Mouse (Mus musculus): ENCODE results near the gene Fam83g.

Fam83g gene

GRCm38 (mm10) chr11:61674151-61674838 lies 9.6 kb upstream of the Fam83g start:
- no peak for DNase-seq (ENCODE audit: low read depth, low spot score)

GRCm38 (mm10) chr11:61674839-61675159 lies 9.1 kb upstream of the Fam83g start:
- DNase-seq (ENCODE audit: low read depth, low spot score): no peak

GRCm38 (mm10) chr11:61675332-61675731 lies 8.6 kb upstream of the Fam83g start:
- no peak for DNase-seq (ENCODE audit: low read depth, low spot score)

- DNase-seq (ENCODE audit: low read depth, low spot score): no peak
Measured at GRCm38 (mm10) chr11:61676216-61676854, 7.6 kb upstream of the Fam83g start.

GRCm38 (mm10) chr11:61677709-61678108 lies 6.2 kb upstream of the Fam83g start:
- DNase-seq (ENCODE audit: low read depth, low spot score): no peak

- DNase-seq (ENCODE audit: low read depth, low spot score): no peak
Measured at GRCm38 (mm10) chr11:61679091-61679866, 4.6 kb upstream of the Fam83g start.

- DNase-seq (ENCODE audit: low read depth, low spot score): no peak
Measured at GRCm38 (mm10) chr11:61685119-61685725, 1.3 kb downstream of the Fam83g start.

- peak; percentile 36 for DNase-seq (ENCODE audit: low read depth, low spot score)
Measured at GRCm38 (mm10) chr11:61686141-61686540, 2.2 kb downstream of the Fam83g start.

GRCm38 (mm10) chr11:61686906-61687453 lies 3.1 kb downstream of the Fam83g start:
- no peak for DNase-seq (ENCODE audit: low read depth, low spot score)

- no peak for DNase-seq (ENCODE audit: low read depth, low spot score)
Measured at GRCm38 (mm10) chr11:61687595-61687994, 3.7 kb downstream of the Fam83g start.

- no peak for DNase-seq (ENCODE audit: low read depth, low spot score)
Measured at GRCm38 (mm10) chr11:61692996-61693395, 9.1 kb downstream of the Fam83g start.

GRCm38 (mm10) chr11:61698852-61699251 lies 15.0 kb downstream of the Fam83g start:
- DNase-seq (ENCODE audit: low read depth, low spot score): no peak

- DNase-seq (ENCODE audit: low read depth, low spot score): no peak
Measured at GRCm38 (mm10) chr11:61699460-61699859, 15.6 kb downstream of the Fam83g start.

- DNase-seq (ENCODE audit: low read depth, low spot score): no peak
Measured at GRCm38 (mm10) chr11:61699933-61700332, 16.0 kb downstream of the Fam83g start.

- DNase-seq (ENCODE audit: low read depth, low spot score): no peak
Measured at GRCm38 (mm10) chr11:61701696-61702095, 17.8 kb downstream of the Fam83g start.

- DNase-seq (ENCODE audit: low read depth, low spot score): no peak
Measured at GRCm38 (mm10) chr11:61702494-61702893, 18.6 kb downstream of the Fam83g start.

GRCm38 (mm10) chr11:61705581-61705980 lies 21.7 kb downstream of the Fam83g start:
- DNase-seq (ENCODE audit: low read depth, low spot score): no peak

- no peak for DNase-seq (ENCODE audit: low read depth, low spot score)
Measured at GRCm38 (mm10) chr11:61706232-61706631, 22.3 kb downstream of the Fam83g start.

- DNase-seq (ENCODE audit: low read depth, low spot score): no peak
Measured at GRCm38 (mm10) chr11:61708928-61709327, 25.0 kb downstream of the Fam83g start.

- DNase-seq (ENCODE audit: low read depth, low spot score): no peak
Measured at GRCm38 (mm10) chr11:61713157-61713855, 29.4 kb downstream of the Fam83g start.

- DNase-seq (ENCODE audit: low read depth, low spot score): peak; percentile 60
Measured at GRCm38 (mm10) chr11:61714346-61715117, 30.6 kb downstream of the Fam83g start.
